In the genomic region with DNA sequence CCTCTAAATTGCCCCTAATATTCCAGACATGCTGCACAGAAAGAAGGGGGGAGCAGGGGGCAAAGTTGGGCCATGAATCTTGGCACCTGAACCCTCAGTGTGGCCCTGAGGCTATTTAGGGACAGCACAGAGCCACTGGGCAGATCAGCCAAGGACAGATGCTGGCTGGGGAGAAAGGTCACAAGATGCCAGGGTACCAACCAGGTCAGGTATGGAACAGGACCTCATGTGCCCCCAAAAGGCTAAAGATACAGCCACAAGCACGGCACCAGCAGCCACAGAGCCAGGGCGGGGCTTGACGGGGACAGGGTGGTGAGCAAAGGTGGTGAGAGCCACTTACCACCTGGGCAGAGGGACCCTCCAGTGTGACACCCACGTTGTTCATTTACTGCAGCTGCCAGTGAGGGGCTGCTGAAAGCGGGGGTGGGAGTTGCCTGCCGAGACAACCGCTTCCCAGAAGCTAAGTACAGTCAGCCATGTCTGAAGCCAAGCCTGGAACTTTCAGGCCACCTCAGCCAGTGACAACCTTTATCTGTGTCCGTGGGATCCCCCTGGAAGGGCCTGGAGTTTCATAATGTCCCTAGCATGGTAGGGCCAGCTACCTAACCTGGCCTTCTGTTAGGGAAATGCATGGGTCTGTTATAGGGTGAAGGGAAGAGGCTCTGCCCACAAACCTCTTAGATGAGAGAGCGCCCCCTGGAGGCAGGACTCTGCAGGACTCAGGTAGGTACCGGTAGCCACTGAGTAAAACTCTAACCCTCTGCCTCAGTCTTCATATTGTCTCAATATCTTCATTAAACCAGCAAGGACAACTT, we compare ENCODE assay signal across 10 mouse cellular contexts. TPM values are rescaled to one million over a fixed set of nuclear protein-coding genes. Genes with fewer than 3 reads are reported as not detected.
DNase-seq lines count a peak whose midpoint lies in the region; ATAC-seq and TF ChIP-seq lines count a peak whose summit lies in the region.
"Had no signal": no experiment of that assay in that cellular context is flagged by ENCODE, and none has a peak within 500 bp of the region (broad histone marks: within the 10 kb centered on the region; RNA-seq: fewer than 3 reads in every experiment).

No protein-coding gene starts in this region.

- 58% methylated on average over 10 of the region's 10 CpGs for WGBS in intestine, postnatal 0 days
- 58% methylated on average over 10 of the region's 10 CpGs for WGBS in intestine, embryonic 16.5 days
- WGBS in olfactory bulb, adult 2 months = 64% methylated on average over 10 of the region's 10 CpGs

- TF ChIP-seq CTCF in intestine, postnatal 0 days (IDR thresholded peaks at IDR 0.05; ENCODE audit: low read depth) = peak; percentile 77
- TF ChIP-seq CTCF in olfactory bulb, adult 2 months (IDR thresholded peaks at IDR 0.05; ENCODE audit: insufficient read depth, low read depth, low read length) = peak; percentile 46; the same call in 1 of the 2 replicates

- H3K4me3 ChIP-seq in intestine, postnatal 0 days (ENCODE audit: low read depth, low read length) = no peak overlapping the region
- H3K4me3 ChIP-seq in intestine, embryonic 16.5 days (ENCODE audit: low read length) = no peak overlapping the region
- no peak overlapping the region for H3K4me3 ChIP-seq in olfactory bulb, adult 2 months (ENCODE audit: insufficient read depth, low read depth, low read length)
- H3K4me3 ChIP-seq: embryonic facial prominence, embryonic 15.5 days; megakaryocyte, embryonic 14.5 days had no signal

- no peak for TF ChIP-seq POLR2A in olfactory bulb, adult 2 months (IDR thresholded peaks at IDR 0.05; ENCODE audit: insufficient read depth, low read depth, low read length)

- no peak overlapping the region for H3K9ac ChIP-seq in intestine, postnatal 0 days (ENCODE audit: low read depth, low read length)
- no peak overlapping the region for H3K9ac ChIP-seq in intestine, embryonic 16.5 days (ENCODE audit: low read depth, low read length)
- H3K9ac ChIP-seq: embryonic facial prominence, embryonic 15.5 days had no signal

- no peak for ATAC-seq in intestine, postnatal 0 days
- ATAC-seq in intestine, embryonic 16.5 days = no peak

- H3K4me1 ChIP-seq in intestine, postnatal 0 days (replicated peaks; ENCODE audit: control insufficient read depth, insufficient read depth, low read length) = no peaks in the 10 kb centered on the region
- H3K4me1 ChIP-seq in intestine, embryonic 16.5 days (ENCODE audit: control insufficient read depth, insufficient read depth, low read length) = no peaks in the 10 kb centered on the region
- H3K4me1 ChIP-seq in olfactory bulb, adult 2 months (ENCODE audit: control insufficient read depth, insufficient read depth, low read length) = peaks cover 27% of the 10 kb centered on the region

- peak; percentile 75 for DNase-seq in adrenal gland, adult 18-20 months (ENCODE audit: low spot score in 2 of 2)
- DNase-seq in embryo, embryonic 10.5 days (ENCODE audit: low spot score) = peak; percentile 81
- peak; percentile 42 for DNase-seq in heart, postnatal 25 days (ENCODE audit: low spot score)
- DNase-seq in left cerebral cortex, adult 8-10 months (ENCODE audit: low spot score in 2 of 2) = peak; percentile 36 to 49
- DNase-seq in thymus, postnatal 14 days = peak; percentile 80

- H3K9me3 ChIP-seq in intestine, postnatal 0 days (ENCODE audit: control insufficient read depth) = no peaks in the 10 kb centered on the region
- H3K9me3 ChIP-seq in intestine, embryonic 16.5 days (ENCODE audit: control insufficient read depth, low read length) = no peaks in the 10 kb centered on the region
- H3K9me3 ChIP-seq: embryonic facial prominence, embryonic 15.5 days; megakaryocyte, embryonic 14.5 days had no signal

- H3K27me3 ChIP-seq in intestine, postnatal 0 days (replicated peaks; ENCODE audit: control insufficient read depth, insufficient read depth, low read length) = no peaks in the 10 kb centered on the region
- no peaks in the 10 kb centered on the region for H3K27me3 ChIP-seq in intestine, embryonic 16.5 days (replicated peaks; ENCODE audit: control insufficient read depth, insufficient read depth, low read length)

- H3K27ac ChIP-seq in intestine, postnatal 0 days (ENCODE audit: low read depth, low read length) = no peak overlapping the region
- H3K27ac ChIP-seq in intestine, embryonic 16.5 days (ENCODE audit: low read length) = no peak overlapping the region
- no peak overlapping the region for H3K27ac ChIP-seq in olfactory bulb, adult 2 months (ENCODE audit: insufficient read depth, low read depth, low read length)
- H3K27ac ChIP-seq: embryonic facial prominence, embryonic 15.5 days had no signal

- H3K36me3 ChIP-seq in intestine, postnatal 0 days (ENCODE audit: control insufficient read depth, insufficient read depth) = no peaks in the 10 kb centered on the region
- H3K36me3 ChIP-seq in intestine, embryonic 16.5 days (ENCODE audit: control insufficient read depth, insufficient read depth, low read length) = no peaks in the 10 kb centered on the region
- H3K36me3 ChIP-seq: embryonic facial prominence, embryonic 15.5 days had no signal

- intact Hi-C loops in heart, postnatal 25 days (cut with DNase I) = no loop called here

- H3K4me2 ChIP-seq in intestine, postnatal 0 days (replicated peaks; ENCODE audit: low read depth) = no peak overlapping the region
- no peak overlapping the region for H3K4me2 ChIP-seq in intestine, embryonic 16.5 days (ENCODE audit: low read depth, low read length)
- H3K4me2 ChIP-seq: embryonic facial prominence, embryonic 15.5 days had no signal

RNA-seq across cellular contexts. Expression of a gene that starts 50.7 kb away (rescaled TPM):
- 1.5 and 1.9 TPM in 2 replicates for polyA plus RNA-seq in intestine, postnatal 0 days (2015; fragmentation: Nextera tagmentation; extraction: Ambion mirVana)
- 4.3 and 4.8 TPM in 2 replicates for polyA plus RNA-seq in intestine, embryonic 16.5 days (2015; fragmentation: Nextera tagmentation; extraction: Ambion mirVana)
- 10 to 100 TPM; 11.4 to 15.0 TPM for total RNA-seq in adrenal gland, adult 18-20 months (2021)
- 10 to 100 TPM; 23.7 to 29.0 TPM for total RNA-seq in heart, postnatal 25 days (2021)
- total RNA-seq in left cerebral cortex, adult 8-10 months (2022) = 100 to 1,000 TPM; 150 to 185 (median 160) TPM
- not detected in 2 replicates for polyA plus RNA-seq in olfactory bulb, adult 2 months (2012; ENCODE audit: insufficient read depth, insufficient read length, low replicate concordance, missing spikeins)

Comparison
In these comparisons a context has a peak if more than half of its experiments do, and no peak if none do; other contexts are left out.
1. RNA of a gene that starts 50.7 kb away (total RNA-seq): 150 to 185 TPM in left cerebral cortex, adult 8-10 months; 23.7 to 29.0 TPM in heart, postnatal 25 days and 11.4 to 15.0 TPM in adrenal gland, adult 18-20 months; every median in the first group is over 4 times any median in the second.
2. Peak in every context shown above with its lines, with median percentiles within 50 percentile points of each other: DNase-seq.